Mouse (Mus musculus) hindbrain, postnatal 0 days (tissue): ENCODE measurements around the gene Vps13a. TPM values are rescaled to one million over a fixed set of nuclear protein-coding genes. Genes with fewer than 3 reads are reported as not detected.

Experiments
- ATAC-seq: fragments of 200-750 bp; cut with Nextera tagmentation; 2 replicates; pipeline ENCODE4 v1.8.0; 2017; ENCODE audit warnings: mild to moderate bottlenecking, moderate TSS enrichment, moderate library complexity
- DNase-seq: peaks from one replicate; pipeline ENCODE4 v3.0.0-alpha.2; 2015; ENCODE audit warnings: low spot score
- H3K27ac ChIP-seq: fragments of 300-500 bp; sonication (generic); 2 replicates; pipeline ENCODE4 v1.5.1; 2014; ENCODE audit warnings: mild to moderate bottlenecking
- H3K27me3 ChIP-seq: fragments of 300-500 bp; sonication (generic); 2 replicates; pipeline ENCODE4 v1.6.1; 2014; ENCODE audit warnings: low read length, mixed read lengths; ENCODE audit not compliant: insufficient read depth
- H3K36me3 ChIP-seq: fragments of 300-500 bp; sonication (generic); 2 replicates; pipeline ENCODE4 v1.6.1; 2014; ENCODE audit warnings: low read length, mixed read lengths; ENCODE audit not compliant: insufficient read depth
- H3K4me1 ChIP-seq: fragments of 300-500 bp; sonication (generic); 2 replicates; pipeline ENCODE4 v1.6.1; 2014; ENCODE audit warnings: antibody characterized with exemption, low read length, mixed read lengths; ENCODE audit not compliant: insufficient read depth
- H3K4me2 ChIP-seq: fragments of 300-500 bp; sonication (generic); 2 replicates; pipeline ENCODE4 v1.6.1; 2014; ENCODE audit warnings: low read depth, mild to moderate bottlenecking, low read length, moderate library complexity, mixed read lengths
- H3K4me3 ChIP-seq: fragments of 300-500 bp; sonication (generic); 2 replicates; pipeline ENCODE4 v1.5.1; 2014; ENCODE audit warnings: low read length
- H3K9ac ChIP-seq: fragments of 300-500 bp; sonication (generic); replicated peaks from 2 replicates; pipeline ENCODE4 v1.6.1; 2014; ENCODE audit warnings: mild to moderate bottlenecking, low read length, moderate library complexity, mixed read lengths
- H3K9me3 ChIP-seq: fragments of 300-500 bp; sonication (generic); 2 replicates; pipeline ENCODE4 v1.6.1; 2016; ENCODE audit warnings: low read length, mixed read lengths
- CTCF ChIP-seq: IDR thresholded peaks from 2 replicates; pipeline ENCODE4 v1.5.1; 2016; ENCODE audit warnings: antibody characterized with exemption, control low read depth, low read depth
- WGBS: fragments of 180-500 bp; shearing (Covaris S2); extraction: QIAGEN DNeasy Blood & Tissue Kit; methylation state at CpG from one replicate; pipeline ENCODE4 v1.1.7; 2014; 5-methylcytosine and 5-hydroxymethylcytosine counted together
- polyA plus RNA-seq: library from polyadenylated mRNA; unstranded; fragments of >200 nt; fragmentation: Nextera tagmentation; extraction: Ambion mirVana; gene quantifications from 2 replicates; pipeline ENCODE4 v1.2.1, GENCODE M21; 2015
- total RNA-seq: library from RNA; depleted of rRNA; stranded (reverse); fragments of >200 nt; gene quantifications from 2 replicates; pipeline ENCODE4 v1.2.3, GENCODE M21; 2014

Gene Vps13a
- total and polyA plus RNA-seq, 2 experiments from 2014 or later, result 8.1 to 13.1 TPM

GRCm38 (mm10) chr19:16728729-16729128 lies 52.0 kb downstream of the Vps13a start:
- H3K4me1 ChIP-seq, result no peaks in the 10 kb centered on the region
- H3K4me3 ChIP-seq, result no peak overlapping the region
- DNase-seq (no peak), ATAC-seq (no peak)
- H3K4me2 ChIP-seq, result no peak overlapping the region
- 69% methylated on average over 2 of the region's 2 CpGs for WGBS
- no peak overlapping the region for H3K9ac ChIP-seq
- TF ChIP-seq CTCF, result peak; percentile 42; the same call in 1 of the 2 replicates
- no peak overlapping the region for H3K27ac ChIP-seq
- H3K27me3 ChIP-seq, result no peaks in the 10 kb centered on the region
- no peaks in the 10 kb centered on the region for H3K9me3 ChIP-seq
- H3K36me3 ChIP-seq, result no peaks in the 10 kb centered on the region

- Histone ChIP-seq H3K9me3 (no peaks in the 10 kb centered on the region), H3K9ac (no peak overlapping the region), H3K4me3 (no peak overlapping the region), H3K4me2 (no peak overlapping the region), H3K27ac (no peak overlapping the region), H3K36me3 (0 out of 2 replicates have a peak, but pooled peaks cover 3% of the 10 kb centered on the region), H3K27me3 (no peaks in the 10 kb centered on the region), H3K4me1 (no peaks in the 10 kb centered on the region)
- no peak for DNase-seq
- no peak for ATAC-seq
- WGBS, result 91% methylated on average over 3 of the region's 3 CpGs
- no peak for TF ChIP-seq CTCF
Measured at GRCm38 (mm10) chr19:16715249-16715648, 65.5 kb downstream of the Vps13a start.

GRCm38 (mm10) chr19:16701790-16702189 lies 78.9 kb downstream of the Vps13a start:
- 93% methylated on average over 1 of the region's 1 CpGs for WGBS
- ATAC-seq, result no peak
- H3K9me3 ChIP-seq, result no peaks in the 10 kb centered on the region
- H3K4me2 ChIP-seq, result no peak overlapping the region
- no peak overlapping the region for H3K4me3 ChIP-seq
- TF ChIP-seq CTCF, result no peak
- no peak overlapping the region for H3K9ac ChIP-seq
- H3K27ac ChIP-seq, result no peak overlapping the region
- DNase-seq, result no peak
- no peaks in the 10 kb centered on the region for H3K4me1 ChIP-seq
- no peaks in the 10 kb centered on the region for H3K27me3 ChIP-seq
- H3K36me3 ChIP-seq, result no peaks in the 10 kb centered on the region

GRCm38 (mm10) chr19:16684922-16685321 lies 95.8 kb downstream of the Vps13a start:
- H3K36me3 ChIP-seq, result peaks cover 3% of the 10 kb centered on the region; the same call in 1 of the 2 replicates
- no peak overlapping the region for H3K27ac ChIP-seq
- H3K4me2 ChIP-seq, result no peak overlapping the region
- no peak for DNase-seq
- 95% methylated on average over 4 of the region's 4 CpGs for WGBS
- H3K4me3 ChIP-seq, result no peak overlapping the region
- no peak for ATAC-seq
- H3K27me3 ChIP-seq, result no peaks in the 10 kb centered on the region
- no peaks in the 10 kb centered on the region for H3K4me1 ChIP-seq
- no peak overlapping the region for H3K9ac ChIP-seq
- H3K9me3 ChIP-seq, result no peaks in the 10 kb centered on the region
- TF ChIP-seq CTCF, result no peak

GRCm38 (mm10) chr19:16684210-16684609 lies 96.5 kb downstream of the Vps13a start:
- Histone ChIP-seq H3K27me3 (no peaks in the 10 kb centered on the region), H3K9me3 (no peaks in the 10 kb centered on the region), H3K4me2 (no peak overlapping the region), H3K4me1 (no peaks in the 10 kb centered on the region), H3K36me3 (peaks cover 3% of the 10 kb centered on the region; the same call in 1 of the 2 replicates), H3K27ac (no peak overlapping the region), H3K4me3 (no peak overlapping the region), H3K9ac (no peak overlapping the region)
- no peak for TF ChIP-seq CTCF
- DNase-seq (no peak), ATAC-seq (no peak)
- 83% methylated on average over 2 of the region's 2 CpGs for WGBS

GRCm38 (mm10) chr19:16625610-16626395 lies 154.9 kb downstream of the Vps13a start:
- no peak for TF ChIP-seq CTCF
- ATAC-seq (no peak), DNase-seq (no peak)
- Histone ChIP-seq H3K4me2 (no peak overlapping the region), H3K36me3 (no peaks in the 10 kb centered on the region), H3K27ac (no peak overlapping the region), H3K9me3 (no peaks in the 10 kb centered on the region), H3K9ac (no peak overlapping the region), H3K27me3 (no peaks in the 10 kb centered on the region), H3K4me3 (no peak overlapping the region), H3K4me1 (no peaks in the 10 kb centered on the region)
- 33% methylated on average over 14 of the region's 14 CpGs for WGBS

- no peaks in the 10 kb centered on the region for H3K27me3 ChIP-seq
- no peak for TF ChIP-seq CTCF
Measured at GRCm38 (mm10) chr19:16624994-16625393, 155.7 kb downstream of the Vps13a start.

More at GRCm38 (mm10) chr19:16624994-16625393, 155.7 kb downstream of the Vps13a start:
- H3K4me3 ChIP-seq, result no peak overlapping the region
- no peaks in the 10 kb centered on the region for H3K9me3 ChIP-seq
- H3K4me1 ChIP-seq, result no peaks in the 10 kb centered on the region
- no peak overlapping the region for H3K27ac ChIP-seq
- H3K4me2 ChIP-seq, result no peak overlapping the region
- H3K36me3 ChIP-seq, result no peaks in the 10 kb centered on the region
- no peak for DNase-seq
- H3K9ac ChIP-seq, result no peak overlapping the region
- ATAC-seq, result no peak
